Mouse (Mus musculus) liver, postnatal 0 days (tissue): ENCODE results near the gene Ankrd50. TPM values are rescaled to one million over a fixed set of nuclear protein-coding genes. Genes with fewer than 3 reads are reported as not detected.

Experiments used
- ATAC-seq: fragments of 200-750 bp; cut with Nextera tagmentation; 2 replicates; pipeline ENCODE4 v1.8.0; 2017; ENCODE audit warnings: mild to moderate bottlenecking, moderate library complexity
- DNase-seq: peaks from one replicate; pipeline ENCODE4 v3.0.0-alpha.2; 2016
- H3K27ac ChIP-seq: fragments of 300-500 bp; sonication (generic); 2 replicates; pipeline ENCODE4 v1.5.1; 2014; ENCODE audit warnings: antibody characterized with exemption, moderate library complexity, mild to moderate bottlenecking, low read depth
- H3K27me3 ChIP-seq: fragments of 300-500 bp; sonication (generic); 2 replicates; pipeline ENCODE4 v1.6.1; 2014; ENCODE audit warnings: low read length, control low read depth, mixed read lengths; ENCODE audit not compliant: insufficient read depth
- H3K36me3 ChIP-seq: fragments of 300-500 bp; sonication (generic); replicated peaks from 2 replicates; pipeline ENCODE4 v1.6.1; 2014; ENCODE audit warnings: mild to moderate bottlenecking, control low read depth, low read length, moderate library complexity, mixed read lengths; ENCODE audit not compliant: insufficient read depth
- H3K4me1 ChIP-seq: fragments of 300-500 bp; sonication (generic); 2 replicates; pipeline ENCODE4 v1.6.1; 2014; ENCODE audit warnings: antibody characterized with exemption, mild to moderate bottlenecking, control low read depth; ENCODE audit not compliant: insufficient read depth
- H3K4me2 ChIP-seq: fragments of 300-500 bp; sonication (generic); 2 replicates; pipeline ENCODE4 v1.6.1; 2014; ENCODE audit warnings: low read depth, mild to moderate bottlenecking, low read length, moderate library complexity, mixed read lengths
- H3K4me3 ChIP-seq: fragments of 300-500 bp; sonication (generic); 2 replicates; pipeline ENCODE4 v1.5.1; 2014; ENCODE audit warnings: low read depth, low read length
- H3K9ac ChIP-seq: fragments of 300-500 bp; sonication (generic); replicated peaks from 2 replicates; pipeline ENCODE4 v1.6.1; 2014; ENCODE audit warnings: mild to moderate bottlenecking, moderate library complexity
- H3K9me3 ChIP-seq: fragments of 300-500 bp; sonication (generic); 2 replicates; pipeline ENCODE4 v1.6.1; 2016; ENCODE audit warnings: mild to moderate bottlenecking, control low read depth, low read length, mixed read lengths
- CTCF ChIP-seq: sonication (generic); IDR thresholded peaks from 2 replicates; pipeline ENCODE4 v1.5.1; 2016; ENCODE audit warnings: antibody characterized with exemption, low read depth
- EP300 ChIP-seq: IDR thresholded peaks from 2 replicates; pipeline ENCODE4 v1.6.1; 2016; ENCODE audit warnings: antibody characterized with exemption, low read depth, mild to moderate bottlenecking
- WGBS: fragments of 180-500 bp; shearing (Covaris S2); extraction: QIAGEN DNeasy Blood & Tissue Kit; methylation state at CpG from one replicate; pipeline ENCODE4 v1.1.7; 2014; ENCODE audit not compliant: insufficient replicate concordance; 5-methylcytosine and 5-hydroxymethylcytosine counted together
- polyA plus RNA-seq: library from polyadenylated mRNA; unstranded; fragments of >200 nt; fragmentation: Nextera tagmentation; extraction: Ambion mirVana; gene quantifications from 2 replicates; pipeline ENCODE4 v1.2.1, GENCODE M21; 2015

Gene Ankrd50
- polyA plus RNA-seq, 1 experiment from 2014 or later: 2.1 TPM

DNA sequence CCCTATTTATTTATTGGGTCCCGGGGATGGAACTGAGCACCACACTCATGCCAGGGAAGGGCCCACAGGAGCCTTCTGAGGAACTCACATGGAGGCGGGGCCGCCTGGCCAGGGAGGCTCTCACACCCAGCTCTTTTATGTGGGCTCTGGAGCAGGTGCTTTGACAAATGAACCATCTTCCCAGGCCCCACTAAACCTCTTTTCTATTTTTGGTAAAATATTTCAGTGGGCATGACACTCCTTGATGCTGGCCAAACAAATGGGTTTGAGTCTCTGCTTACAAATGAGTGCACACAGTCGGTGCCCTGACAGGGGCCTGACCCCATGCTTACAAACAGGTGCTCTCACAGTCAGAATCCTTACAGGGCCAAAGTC lies 24.4 kb downstream of the Ankrd50 start:
- TF ChIP-seq CTCF: no peak
- no peak for TF ChIP-seq EP300
- ATAC-seq (no peak), DNase-seq (no peak)
- Histone ChIP-seq H3K27ac (no peak overlapping the region), H3K9ac (no peak overlapping the region), H3K4me2 (no peak overlapping the region), H3K9me3 (no peaks in the 10 kb centered on the region), H3K36me3 (peaks cover 22% of the 10 kb centered on the region), H3K4me1 (no peaks in the 10 kb centered on the region), H3K27me3 (no peaks in the 10 kb centered on the region), H3K4me3 (no peak overlapping the region)
- WGBS: 72% methylated on average over 4 of the region's 4 CpGs

DNA sequence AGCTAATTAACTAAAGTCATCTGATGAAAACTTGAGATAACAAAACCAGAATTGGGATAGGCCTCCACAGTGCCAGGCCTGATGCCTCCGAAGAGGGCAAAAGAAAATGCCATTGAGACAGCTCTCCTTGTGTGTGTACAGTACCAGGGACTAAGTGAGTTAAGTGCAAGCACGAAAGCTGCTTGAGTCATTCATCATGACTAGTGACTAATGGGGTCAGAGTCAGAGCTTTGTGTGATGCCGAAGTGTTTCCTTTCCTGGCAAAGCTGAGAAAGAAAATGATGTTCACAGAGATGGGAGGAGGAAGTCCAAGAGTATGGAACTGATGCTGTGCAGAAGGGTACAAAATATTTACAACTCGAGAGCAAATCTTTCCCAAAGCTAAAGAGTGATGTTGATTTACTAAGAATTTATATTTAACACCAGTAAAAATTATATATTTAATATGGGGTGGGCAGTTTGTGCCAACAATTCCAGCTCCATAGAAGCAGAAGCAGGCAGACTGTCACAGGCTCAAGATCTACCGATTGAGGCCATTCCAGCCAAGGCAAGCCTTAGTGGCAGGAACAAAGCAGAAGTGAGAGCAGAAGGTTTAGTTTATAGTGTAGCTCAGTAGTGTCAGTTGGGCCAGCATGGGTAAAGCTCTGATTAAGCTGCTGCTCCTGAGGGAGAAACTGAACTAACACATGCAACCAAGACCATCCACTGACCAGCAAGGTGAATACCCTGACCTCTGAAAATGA lies 25.0 kb downstream of the Ankrd50 start:
- WGBS: 69% methylated on average over 5 of the region's 5 CpGs
- H3K27me3 ChIP-seq: no peaks in the 10 kb centered on the region
- H3K4me1 ChIP-seq: no peaks in the 10 kb centered on the region
- H3K4me3 ChIP-seq: no peak overlapping the region
- no peak overlapping the region for H3K4me2 ChIP-seq
- ATAC-seq (no peak), DNase-seq (no peak)
- H3K36me3 ChIP-seq: peaks cover 27% of the 10 kb centered on the region
- TF ChIP-seq EP300: no peak
- TF ChIP-seq CTCF: no peak
- no peak overlapping the region for H3K9ac ChIP-seq
- H3K9me3 ChIP-seq: no peaks in the 10 kb centered on the region
- no peak overlapping the region for H3K27ac ChIP-seq

DNA sequence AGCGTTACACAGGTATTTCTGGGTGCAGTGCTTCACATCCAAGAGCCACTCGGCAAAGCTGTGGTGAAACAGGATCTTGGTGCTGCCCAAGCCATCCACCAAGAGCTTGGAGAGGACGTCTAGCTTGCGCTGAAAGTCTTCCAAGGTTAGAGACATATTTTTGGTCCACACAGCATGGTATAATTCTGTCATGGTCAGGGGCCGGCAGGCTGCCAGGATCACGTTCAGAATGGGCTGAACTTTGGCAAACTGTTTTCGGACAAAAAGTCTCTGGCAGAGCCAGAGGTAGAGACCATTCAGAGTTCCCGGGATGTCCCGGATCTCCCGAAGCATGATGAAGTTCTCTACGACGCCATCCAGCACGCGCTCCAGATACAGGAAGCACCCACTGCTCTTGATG lies 27.6 kb downstream of the Ankrd50 start:
- Histone ChIP-seq H3K36me3 (peaks cover 42% of the 10 kb centered on the region), H3K27me3 (no peaks in the 10 kb centered on the region), H3K4me1 (no peaks in the 10 kb centered on the region), H3K4me3 (no peak overlapping the region), H3K9ac (no peak overlapping the region), H3K9me3 (no peaks in the 10 kb centered on the region), H3K27ac (no peak overlapping the region), H3K4me2 (no peak overlapping the region)
- TF ChIP-seq EP300 (no peak), CTCF (no peak)
- ATAC-seq (no peak), DNase-seq (no peak)
- 88% methylated on average over 14 of the region's 14 CpGs for WGBS

DNA sequence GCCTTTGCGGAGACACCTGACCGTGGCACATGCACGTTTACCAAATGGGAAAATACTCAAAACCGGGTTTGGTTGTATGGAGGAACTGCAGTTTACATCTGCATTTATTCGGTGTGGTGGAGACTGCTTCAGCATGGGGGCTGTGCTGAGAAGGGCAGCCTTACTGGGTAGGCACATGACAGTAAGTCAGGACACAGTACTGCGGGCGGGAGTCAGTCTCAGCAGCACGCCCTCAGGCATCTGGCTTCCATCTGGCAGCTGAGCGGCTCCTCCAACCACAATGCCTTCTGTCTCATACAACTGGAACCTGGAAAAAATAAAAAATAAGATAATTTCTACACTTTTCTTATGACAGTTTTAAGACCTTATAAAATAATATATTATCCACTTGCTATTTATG lies 32.4 kb downstream of the Ankrd50 start:
- H3K9ac ChIP-seq: no peak overlapping the region
- 90% methylated on average over 9 of the region's 9 CpGs for WGBS
- H3K36me3 ChIP-seq: peaks cover 53% of the 10 kb centered on the region
- H3K4me1 ChIP-seq: no peaks in the 10 kb centered on the region
- ATAC-seq (no peak), DNase-seq (no peak)
- H3K27me3 ChIP-seq: no peaks in the 10 kb centered on the region
- no peak overlapping the region for H3K4me2 ChIP-seq
- TF ChIP-seq EP300 (no peak), CTCF (no peak)
- H3K9me3 ChIP-seq: peaks cover 3% of the 10 kb centered on the region; the same call in 1 of the 2 replicates
- H3K27ac ChIP-seq: no peak overlapping the region
- no peak overlapping the region for H3K4me3 ChIP-seq

DNA sequence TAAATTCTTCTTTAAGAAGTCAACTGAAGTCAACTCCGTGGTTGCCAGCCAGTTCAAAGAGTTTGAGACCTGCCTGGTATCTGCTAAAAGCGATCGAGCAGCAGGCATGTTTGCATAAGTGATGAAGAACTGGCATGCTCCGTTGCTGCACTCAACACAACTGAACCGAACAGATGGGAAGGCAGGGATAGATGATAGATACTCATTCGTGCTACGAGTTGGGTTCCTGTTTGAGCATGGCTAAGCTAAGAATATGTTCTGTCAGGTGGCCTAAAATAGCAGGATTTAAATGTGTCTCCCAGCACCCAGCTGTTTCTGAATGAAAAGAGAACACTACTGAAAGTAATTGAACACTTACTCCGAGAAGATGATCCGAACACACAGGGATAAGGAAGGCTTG lies 38.1 kb downstream of the Ankrd50 start:
- Histone ChIP-seq H3K27ac (no peak overlapping the region), H3K27me3 (no peaks in the 10 kb centered on the region), H3K4me2 (no peak overlapping the region), H3K4me3 (no peak overlapping the region), H3K36me3 (peaks cover 9% of the 10 kb centered on the region), H3K9me3 (peaks cover 3% of the 10 kb centered on the region; the same call in 1 of the 2 replicates), H3K4me1 (no peaks in the 10 kb centered on the region), H3K9ac (no peak overlapping the region)
- 79% methylated on average over 9 of the region's 9 CpGs for WGBS
- no peak for DNase-seq
- no peak for ATAC-seq
- TF ChIP-seq CTCF (no peak), EP300 (no peak)

DNA sequence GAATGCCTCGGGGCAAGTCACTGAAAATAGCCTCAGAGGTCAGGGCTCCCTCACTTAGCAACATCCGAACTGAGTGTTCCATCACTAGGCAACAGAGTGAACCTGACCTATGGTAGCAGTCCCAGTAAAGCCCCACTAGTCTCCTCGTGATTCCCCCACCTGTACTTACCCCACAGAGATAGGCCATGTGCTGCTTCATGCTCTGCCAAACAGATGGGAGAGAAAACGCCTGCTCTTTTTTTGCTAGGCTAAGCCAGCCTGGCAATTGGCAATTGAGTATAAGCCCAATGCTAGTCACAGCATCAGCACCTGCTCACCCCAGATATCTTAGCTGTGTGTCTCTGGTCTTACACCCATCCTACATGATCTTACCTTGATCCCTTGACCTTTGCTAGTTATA lies 40.8 kb downstream of the Ankrd50 start:
- WGBS: 61% methylated on average over 4 of the region's 4 CpGs
- no peak for ATAC-seq

DNA sequence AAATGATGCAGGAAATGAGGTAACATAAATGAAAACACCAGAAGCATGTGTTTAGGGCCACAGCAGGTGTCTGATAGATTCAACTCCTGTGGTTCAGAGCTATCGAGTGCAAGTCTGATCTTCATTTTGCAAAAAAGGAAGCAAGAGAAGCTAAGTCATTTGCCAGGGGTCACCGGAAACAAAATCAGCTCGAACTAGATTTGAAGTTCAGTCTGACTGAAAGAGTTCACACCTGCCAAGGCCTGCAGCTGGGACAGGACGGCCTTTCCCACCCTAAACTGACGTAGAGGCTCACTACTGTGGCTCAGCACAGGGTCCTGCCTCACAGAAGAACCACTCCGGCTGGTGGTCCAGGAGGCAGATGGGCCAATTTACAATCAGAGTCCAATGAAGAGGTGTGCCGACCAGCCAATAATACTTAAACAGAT lies 44.1 kb downstream of the Ankrd50 start:
- Histone ChIP-seq H3K36me3 (no peaks in the 10 kb centered on the region), H3K27me3 (no peaks in the 10 kb centered on the region), H3K4me2 (no peak overlapping the region), H3K27ac (no peak overlapping the region), H3K9ac (no peak overlapping the region), H3K9me3 (no peaks in the 10 kb centered on the region), H3K4me3 (no peak overlapping the region), H3K4me1 (no peaks in the 10 kb centered on the region)
- 53% methylated on average over 7 of the region's 7 CpGs for WGBS
- DNase-seq: no peak
- ATAC-seq: no peak
- TF ChIP-seq CTCF (no peak), EP300 (no peak)

More for the DNA sequence above, 40.8 kb downstream of the Ankrd50 start:
- no peaks in the 10 kb centered on the region for H3K27me3 ChIP-seq
- no peak overlapping the region for H3K4me2 ChIP-seq
- H3K4me3 ChIP-seq: no peak overlapping the region
- H3K27ac ChIP-seq: no peak overlapping the region
- TF ChIP-seq EP300: no peak
- H3K9ac ChIP-seq: no peak overlapping the region
- no peaks in the 10 kb centered on the region for H3K4me1 ChIP-seq
- no peak for DNase-seq
- no peaks in the 10 kb centered on the region for H3K9me3 ChIP-seq
- no peaks in the 10 kb centered on the region for H3K36me3 ChIP-seq
